Mouse (Mus musculus) urinary bladder, postnatal 4 days (tissue): ENCODE results near the gene Pfdn6.
A peak's percentile ranks its signal among the peaks of the same experiment; 100 is the strongest.
"Not testable (repeated sequence)": the region's sequence is repeated elsewhere in the genome, so short reads cannot be mapped to it uniquely, and the experiment has no call there.

Experiments used
- DNase-seq, 2 experiments: peaks; one replicate each; pipeline ENCODE4 v3.0.0; 2021 to 2022; ENCODE audit warnings: low spot score in 2 of 2

Gene Pfdn6

DNA sequence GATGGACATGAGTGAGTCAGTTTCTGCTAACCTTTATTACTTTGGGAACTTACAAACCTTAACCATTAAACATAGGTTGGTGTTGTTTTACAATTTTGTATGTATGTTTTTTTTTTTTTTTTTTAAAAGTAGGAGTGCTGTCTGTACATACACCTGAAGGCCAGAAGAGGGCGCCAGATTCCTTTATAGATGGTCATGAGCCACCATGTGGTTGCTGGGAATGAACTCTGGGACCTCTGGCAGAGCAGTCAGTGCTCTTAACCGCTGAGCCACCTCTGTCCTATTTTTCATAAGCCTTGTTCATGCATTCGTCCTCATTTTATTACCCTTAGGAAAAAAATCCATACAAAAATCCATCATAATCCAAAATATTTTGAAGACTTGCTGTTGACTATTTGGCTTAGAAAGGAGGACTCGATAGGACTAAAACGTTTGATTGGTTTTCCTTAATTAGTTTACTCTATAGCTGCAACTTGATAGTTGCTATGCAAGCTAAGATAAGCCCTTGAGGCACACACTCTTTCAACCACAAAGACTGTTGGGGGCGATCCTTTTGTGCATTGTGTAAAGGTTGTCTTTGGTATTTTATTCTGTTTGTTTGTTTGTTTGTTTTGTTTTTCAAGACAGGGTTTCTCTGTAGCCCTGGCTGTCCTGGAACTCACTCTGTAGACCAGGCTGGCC lies 42.9 kb downstream of the Pfdn6 start:
- no peak for DNase-seq

DNA sequence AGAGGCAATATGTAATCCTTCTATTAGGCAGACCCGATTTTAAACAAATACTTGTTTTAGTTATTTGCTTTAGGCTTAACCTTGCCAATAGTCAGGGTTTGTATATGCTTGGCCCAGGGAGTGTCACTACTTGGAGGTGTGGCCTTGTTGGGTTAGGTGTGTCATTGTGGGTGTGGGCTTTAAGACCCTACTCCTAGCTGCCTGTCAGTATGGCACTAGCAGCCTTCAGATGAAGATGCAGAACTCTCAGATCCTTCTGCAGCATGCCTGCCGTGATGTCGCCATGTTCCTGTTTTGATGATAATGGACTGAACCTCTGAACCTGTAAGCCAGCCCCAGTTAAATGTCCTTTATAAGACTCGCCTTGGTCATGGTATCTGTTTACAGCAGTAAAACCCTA lies 47.1 kb downstream of the Pfdn6 start:
- not testable (repeated sequence) for DNase-seq

DNA sequence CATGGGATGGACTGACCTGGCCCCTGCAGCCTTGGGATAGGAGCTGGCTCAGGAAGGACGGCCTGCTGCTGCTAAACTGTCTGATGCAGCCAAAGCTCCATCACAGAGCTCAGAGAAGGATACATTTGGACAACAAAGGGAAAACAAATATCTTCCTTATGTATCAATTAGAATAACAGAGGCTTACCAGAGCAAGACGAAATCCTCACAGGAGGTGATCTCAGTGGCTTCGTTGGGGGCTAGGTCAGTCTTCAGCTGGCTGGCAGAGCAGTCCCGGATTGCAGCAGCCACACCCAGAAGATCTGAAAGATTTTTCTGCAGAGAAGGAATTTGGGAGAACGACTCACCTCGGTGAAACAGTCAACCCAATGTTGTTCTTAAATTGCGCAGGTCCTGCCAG lies 47.7 kb downstream of the Pfdn6 start:
- no peak for DNase-seq

DNA sequence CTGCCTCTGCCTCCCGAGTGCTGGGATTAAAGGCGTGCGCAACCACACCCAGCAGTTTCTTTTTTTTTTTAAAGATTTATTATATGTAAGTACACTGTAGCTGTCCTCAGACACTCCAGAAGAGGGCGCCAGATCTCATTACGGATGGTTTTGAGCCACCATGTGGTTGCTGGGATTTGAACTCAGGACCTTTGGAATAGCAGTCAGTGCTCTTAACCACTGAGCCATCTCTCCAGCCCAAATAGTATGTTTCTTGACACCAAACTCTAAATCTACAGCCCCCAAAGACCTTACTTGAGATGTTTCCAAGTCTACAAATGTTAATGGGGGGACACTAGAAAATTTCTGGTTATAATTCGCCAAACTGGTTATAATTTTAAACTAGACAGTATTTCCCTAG lies 48.3 kb downstream of the Pfdn6 start:
- not testable (repeated sequence) for DNase-seq

DNA sequence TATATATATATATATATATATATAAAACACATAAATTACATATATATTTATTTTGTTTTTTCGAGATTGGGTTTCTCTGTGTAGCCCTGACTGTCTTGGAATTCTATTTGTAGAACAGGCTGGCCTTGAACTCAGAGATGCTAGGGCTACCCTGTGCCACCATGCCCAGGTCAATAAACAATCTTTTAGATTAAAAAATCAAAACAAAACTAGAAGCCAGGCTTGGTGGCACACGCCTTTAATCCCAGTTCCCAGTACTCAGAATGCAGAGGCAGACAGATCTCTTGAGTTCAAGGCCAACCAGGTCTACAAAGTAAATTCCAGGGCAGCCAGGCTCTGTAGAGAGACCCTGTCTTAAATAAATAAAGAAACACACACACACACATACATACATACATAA lies 48.8 kb downstream of the Pfdn6 start:
- no peak for DNase-seq

DNA sequence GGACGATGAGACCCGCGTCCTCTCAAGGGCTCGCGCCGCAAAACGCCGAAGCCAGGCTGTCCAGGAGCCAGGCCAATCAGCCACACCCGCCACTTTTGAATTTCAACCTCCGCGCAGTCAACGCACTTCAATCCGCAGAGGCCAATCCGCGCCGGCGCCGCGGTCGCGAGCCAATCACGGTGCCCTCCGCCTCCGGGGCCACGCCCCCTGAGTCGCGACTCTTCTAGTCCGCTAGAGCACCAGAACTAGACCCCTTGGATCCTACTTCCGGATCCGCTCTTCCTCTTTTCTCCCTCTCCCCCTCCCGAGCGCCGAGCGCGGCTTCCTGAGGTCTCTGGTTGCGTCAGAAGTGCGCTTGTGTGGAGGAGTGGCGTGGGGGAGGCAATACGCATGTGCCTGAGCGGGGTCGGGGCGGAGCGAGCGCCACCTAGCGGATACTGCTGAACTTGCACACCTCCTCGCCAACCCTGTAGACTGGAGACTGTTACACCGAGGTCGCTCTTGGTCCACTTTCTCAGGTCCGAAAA lies 49.5 kb downstream of the Pfdn6 start, which contains the start of gene Kifc1:
TSS of gene Kifc1 (minus strand) at position 129 of the 527 bp plus-strand sequence.
- DNase-seq = peak; percentile 99 to 100

DNA sequence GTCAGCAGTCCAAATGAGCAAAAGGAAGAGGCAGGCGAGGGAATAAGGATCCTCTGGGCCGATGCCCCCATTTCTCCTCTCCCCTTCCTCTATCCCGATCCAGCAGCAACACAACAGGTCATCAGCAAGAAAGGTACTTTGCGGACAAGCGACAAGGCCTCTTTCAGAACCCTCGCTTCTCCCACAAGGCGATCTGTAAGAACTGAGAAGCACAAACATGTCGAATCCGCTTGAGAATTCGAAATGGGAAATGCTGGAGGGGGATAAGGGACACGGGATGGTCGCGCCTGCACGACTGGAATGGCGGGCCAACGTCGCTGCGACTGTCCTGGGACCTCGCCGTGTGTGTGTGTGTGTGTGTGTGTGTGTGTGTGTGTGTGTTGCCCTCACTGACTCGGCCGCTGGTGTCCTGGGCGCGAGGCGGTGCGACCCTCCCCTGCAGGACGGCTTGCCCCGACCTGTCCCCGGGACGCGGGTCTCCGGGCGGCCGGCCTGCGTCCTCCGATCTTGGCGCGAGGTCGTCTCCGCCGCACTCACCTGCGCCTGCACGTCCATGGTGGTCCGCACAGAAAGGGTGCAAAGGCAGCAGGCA lies 50.1 kb downstream of the Pfdn6 start:
- not testable (repeated sequence) for DNase-seq
